Mouse (Mus musculus) natural killer cell, adult 2 months (primary cell): ENCODE measurements around the gene Mms19.
A peak's percentile ranks its signal among the peaks of the same experiment; 100 is the strongest.

Experiments
- DNase-seq, 2 experiments: peaks; one replicate each; pipeline ENCODE4 v3.0.0; 2022; ENCODE audit warnings: low spot score in 2 of 2

The Mms19 gene

DNA sequence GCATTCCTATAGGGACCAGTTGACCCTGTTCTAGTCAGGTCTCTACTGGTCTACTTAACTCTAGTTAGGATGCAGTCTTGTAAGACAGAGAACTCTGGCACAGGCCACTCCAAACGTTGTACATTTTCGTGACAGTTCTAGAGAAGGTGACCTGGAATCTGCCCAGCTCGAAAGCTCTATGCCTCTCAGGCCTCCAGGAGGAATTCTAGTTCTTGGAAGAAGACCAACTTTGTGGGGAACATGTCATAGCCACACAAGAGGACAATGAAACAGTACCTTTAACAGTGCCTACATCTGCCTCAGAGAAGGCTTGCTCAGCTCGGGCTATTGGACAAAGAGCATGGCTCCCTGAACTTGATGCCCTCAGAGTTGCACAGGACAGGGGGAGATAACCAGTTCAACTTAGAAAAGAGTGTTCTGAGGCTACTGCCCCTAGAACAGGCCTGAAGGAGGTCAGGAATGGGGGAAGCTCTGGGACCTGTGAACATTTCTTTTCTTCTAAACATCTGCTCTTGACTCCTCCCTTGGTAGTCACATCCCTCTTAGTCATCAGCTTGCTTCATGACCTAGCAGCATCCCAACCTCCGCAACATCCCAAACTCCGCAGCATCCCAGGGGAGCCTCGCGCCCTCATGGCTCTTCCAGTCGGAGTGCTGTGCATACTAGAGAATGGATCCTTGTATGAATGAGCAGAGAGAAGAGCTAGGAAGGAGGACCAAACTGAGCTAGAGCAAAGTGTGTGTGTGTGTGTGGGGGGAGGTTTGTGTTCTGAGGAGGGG lies 18.0 kb upstream of the Mms19 start:
- no peak for DNase-seq

DNA sequence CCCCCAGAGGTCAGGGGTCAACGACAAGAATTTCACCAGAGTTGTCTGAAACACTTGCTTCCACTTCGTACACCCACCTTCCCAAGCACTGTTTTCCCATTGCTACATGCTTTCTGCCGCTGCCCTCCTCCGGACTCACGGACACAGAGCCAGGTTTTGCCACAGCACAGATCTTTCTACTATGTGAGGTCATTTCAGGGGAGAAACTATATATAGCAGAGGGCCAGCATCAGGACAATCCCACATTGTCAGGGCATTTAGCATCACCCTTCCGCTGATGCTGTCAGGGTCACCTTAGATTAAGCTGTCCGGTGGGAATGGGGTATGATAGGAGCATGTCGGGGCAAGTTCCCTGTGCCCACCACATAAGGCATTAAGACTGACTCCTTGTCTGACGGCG lies 16.1 kb upstream of the Mms19 start:
- no peak for DNase-seq

DNA sequence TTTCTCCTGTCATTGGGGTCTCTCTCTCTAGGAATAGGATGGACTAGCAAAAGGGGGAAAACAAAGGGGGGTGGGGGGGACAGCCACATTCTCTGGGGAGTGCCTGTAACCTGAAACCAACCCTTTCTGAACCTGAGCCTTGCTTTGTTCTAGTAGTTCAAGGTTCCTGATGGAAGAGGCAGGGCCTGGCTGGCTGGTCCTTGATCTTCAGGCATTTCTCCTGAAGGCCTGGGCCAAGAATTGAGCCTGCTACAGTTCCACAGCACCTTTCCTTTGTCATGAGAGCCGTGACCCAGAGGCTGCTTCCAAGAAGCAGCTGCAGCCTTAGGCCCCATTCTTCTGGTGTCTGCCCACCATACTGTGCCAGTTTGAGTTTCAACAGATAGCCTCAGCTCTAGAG lies 14.5 kb upstream of the Mms19 start:
- no peak for DNase-seq

DNA sequence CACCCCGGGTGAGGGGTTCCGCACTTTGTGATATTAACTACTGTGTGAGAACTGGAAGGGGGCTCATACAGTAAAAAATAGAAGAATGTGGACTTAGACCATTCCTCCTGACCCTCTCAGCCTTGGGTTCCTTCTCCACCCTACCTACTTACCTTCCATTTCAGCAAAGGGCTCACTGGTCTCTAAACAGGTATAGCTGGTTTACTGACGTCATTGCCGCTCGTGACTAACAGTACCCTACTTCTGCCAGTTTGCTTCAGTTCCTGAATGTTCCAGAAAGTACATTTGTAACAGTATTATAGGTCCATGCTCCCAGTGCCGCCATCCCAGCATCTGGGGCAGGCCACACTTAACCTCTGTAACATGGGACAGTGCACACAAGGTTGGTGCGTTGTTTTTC lies 13.1 kb upstream of the Mms19 start:
- no peak for DNase-seq

DNA sequence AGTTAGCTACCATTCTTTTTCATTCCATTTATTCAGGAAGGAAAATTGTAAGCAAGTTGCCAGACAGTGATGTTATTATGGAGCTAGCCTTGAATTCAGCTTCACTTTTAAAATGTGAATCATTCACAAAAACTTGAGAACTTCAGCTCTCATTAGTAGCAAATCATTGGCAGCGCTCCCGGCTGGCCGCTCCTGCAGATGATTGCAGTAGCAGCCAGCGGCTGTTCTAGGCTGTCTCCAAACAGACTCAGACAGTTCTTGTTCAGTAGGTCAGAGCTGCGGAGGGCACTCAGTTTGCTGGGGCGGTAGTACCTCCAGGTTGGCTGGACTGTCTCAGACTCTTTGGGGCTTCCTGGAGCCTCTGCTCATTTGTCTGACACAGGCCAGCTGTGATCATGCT lies 12.5 kb upstream of the Mms19 start:
- no peak for DNase-seq

DNA sequence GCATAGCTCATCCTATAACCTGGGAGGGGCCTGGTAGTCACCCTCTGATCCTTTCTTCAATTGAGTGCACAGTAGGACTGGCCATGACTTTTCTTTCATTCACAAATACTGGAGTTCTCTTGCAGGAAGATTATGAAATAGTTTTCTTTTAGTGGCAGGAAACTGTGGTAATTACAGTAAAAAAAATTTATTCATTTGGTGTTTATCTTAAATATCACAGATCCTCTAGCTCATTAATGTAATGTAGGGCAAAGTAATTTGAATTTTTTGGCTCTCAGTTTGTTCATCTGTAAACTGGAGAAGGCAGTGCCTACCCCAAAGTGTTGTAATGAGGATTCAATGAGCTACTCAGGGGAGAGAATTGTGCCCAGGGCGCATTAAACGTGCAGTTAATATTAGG lies 12.0 kb upstream of the Mms19 start:
- DNase-seq = no peak

DNA sequence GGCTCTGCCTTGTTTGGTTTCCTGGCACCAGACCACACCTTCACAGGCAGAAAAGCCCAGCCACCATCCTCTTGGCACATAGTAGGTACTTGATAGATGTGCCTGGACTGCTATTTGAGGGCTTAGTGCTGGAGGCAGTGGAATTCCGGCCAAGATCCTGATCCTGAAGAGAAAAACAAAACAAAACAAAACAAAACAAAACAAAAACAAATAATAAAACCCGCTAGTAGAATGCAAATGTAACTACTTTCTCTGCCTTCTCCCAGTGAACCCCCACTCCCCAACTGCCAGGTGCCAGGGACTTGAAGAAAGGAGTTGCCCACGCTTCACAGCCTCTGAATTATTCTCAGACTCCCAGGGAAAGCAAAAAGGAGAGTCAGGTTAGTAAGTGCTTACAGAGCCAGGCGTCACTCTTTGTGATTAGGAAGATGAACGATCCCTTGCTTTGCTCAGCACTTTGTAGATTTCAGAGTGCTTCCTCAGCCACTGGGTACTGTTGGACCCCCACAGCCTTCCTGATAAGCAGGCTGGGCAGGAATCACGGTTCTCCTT lies 11.0 kb upstream of the Mms19 start:
- no peak for DNase-seq

DNA sequence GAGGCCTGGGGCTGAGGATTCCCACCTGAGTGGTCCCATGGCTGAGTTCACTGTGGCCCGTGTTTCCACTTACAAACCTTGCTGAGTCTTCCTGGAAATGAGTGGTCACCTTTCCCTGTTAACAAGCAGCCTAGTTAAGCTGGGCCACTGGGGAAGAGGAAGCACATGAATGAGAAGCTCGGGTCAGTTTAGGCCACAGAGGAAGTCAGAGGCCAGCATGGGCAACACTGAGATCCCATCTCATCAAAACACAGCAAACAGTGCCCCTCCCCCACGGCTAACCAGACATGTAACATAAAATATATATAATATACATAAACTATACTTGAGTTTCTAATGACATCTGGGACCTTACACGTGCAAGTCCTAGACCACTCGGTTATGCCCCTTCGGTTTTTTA lies 8.9 kb upstream of the Mms19 start:
- DNase-seq = no peak

DNA sequence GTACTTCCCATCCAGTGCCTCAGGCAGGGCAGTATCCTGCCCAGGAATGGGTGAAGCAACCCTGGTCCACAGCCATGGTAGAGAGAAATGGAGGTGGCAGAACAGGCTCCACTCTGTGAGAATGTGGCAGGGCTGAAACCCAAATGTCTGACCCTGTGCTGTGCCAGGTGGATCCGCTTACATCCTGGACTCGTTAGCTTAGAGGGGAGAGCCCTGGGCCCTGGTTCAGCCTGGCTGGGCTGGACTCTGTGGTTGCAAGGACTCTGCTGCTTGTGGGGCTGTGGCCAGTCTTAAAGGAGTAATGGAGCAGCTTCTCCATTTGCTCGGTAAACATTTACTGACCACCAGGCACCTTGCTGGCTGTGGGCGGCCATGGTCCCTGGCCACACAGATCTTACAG lies 6.2 kb upstream of the Mms19 start:
- no peak for DNase-seq

DNA sequence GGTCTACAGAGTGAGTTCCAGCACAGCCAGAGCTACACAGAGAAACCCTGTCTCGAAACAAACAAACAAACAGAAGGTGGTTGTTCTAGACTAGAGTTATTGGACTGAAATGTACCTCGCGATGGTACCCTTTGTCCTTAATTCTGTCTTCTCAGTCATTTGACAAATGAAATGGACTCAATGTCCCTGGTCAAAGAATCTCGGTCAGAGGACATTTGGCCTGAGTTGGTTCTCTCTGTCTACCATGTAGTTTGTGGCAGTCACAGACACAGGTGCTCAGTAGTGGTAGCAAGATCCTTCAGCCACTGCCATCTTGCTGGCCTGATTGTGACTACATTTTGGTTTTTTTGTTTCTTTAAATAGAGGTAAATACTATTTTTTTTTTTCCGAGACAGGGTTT lies 5.0 kb upstream of the Mms19 start:
- DNase-seq = no peak

DNA sequence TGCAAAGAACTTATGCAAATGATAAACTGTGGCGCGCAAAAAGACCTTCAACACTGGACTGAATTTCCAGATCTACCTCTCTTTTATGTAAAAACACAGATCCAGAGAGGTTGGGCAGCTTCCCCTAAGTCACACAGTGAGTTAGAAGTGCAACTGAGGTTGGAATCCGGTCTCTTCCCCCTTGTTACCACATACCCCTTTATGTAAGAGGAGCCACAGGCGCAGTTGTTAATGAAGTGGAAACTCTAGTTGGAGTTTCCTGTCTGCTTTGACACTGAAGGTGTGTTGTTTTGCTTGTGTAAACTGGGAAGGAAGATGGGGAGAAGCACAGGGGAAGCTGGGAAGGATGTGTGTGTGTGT lies 1.8 kb upstream of the Mms19 start:
- no peak for DNase-seq

DNA sequence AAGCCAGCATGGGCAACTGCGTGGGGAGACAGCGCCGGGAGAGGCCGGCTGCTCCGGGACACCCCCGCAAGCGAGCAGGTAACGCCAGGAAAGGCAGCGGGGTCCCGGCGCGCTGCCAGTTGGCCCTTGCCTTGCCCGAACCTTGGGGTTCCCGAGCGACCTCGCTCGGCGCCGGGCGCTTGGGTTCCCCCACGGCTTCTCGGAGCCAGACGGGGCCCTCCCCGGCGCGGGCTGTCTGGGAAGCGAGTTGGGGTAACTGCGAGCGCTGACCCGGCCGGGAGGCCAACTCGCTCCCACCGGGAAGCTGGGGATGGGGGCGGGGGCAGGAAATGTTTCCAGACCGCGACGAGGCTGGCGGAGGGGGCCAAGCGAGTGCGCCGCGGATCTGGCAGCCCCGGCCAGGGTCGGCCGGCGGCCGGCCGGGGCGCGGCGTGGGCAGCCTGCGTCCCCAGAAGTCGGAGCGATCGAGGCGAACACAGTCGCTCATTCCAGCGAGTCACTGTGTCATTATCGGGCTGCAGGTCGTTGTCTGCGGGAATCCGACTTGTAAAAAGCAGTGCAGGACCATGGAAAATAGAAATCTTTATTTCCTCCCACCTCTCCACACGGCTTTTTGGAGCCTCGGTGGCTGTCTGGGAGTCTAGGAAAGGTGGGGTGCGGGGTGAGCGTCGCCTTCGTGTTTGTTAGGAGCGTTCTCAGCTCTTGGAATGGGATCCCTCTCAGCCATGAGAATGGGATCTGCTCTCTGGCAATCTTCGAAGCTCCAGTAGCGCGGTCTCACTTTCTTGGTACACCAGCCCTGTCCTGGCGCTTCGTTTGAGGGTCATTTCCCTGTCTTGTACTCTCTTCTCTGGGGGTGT lies 1.2 kb upstream of the Mms19 start:
- peak; percentile 22 to 23 for DNase-seq

DNA sequence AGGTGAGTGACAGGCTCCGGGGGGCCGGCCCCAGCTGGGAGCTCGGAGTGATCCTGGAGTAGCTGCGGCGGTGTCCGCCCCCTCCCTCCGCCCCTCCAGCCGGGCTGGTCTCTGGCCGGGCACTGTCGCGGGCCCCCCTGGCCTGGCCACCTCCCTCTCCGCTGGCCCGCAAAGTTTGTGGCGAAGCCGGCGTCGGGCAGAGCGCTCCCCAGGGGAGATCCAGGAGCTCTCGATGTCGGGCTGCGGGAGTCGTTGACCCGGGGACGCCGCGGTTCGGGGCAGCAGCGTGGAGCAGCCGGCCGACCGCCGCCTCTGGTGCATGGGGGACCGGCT lies 604 bp upstream of the Mms19 start, which contains the start of gene Ubtd1:
Ubtd1 (plus strand) TSS at position 169 of the 333 bp plus-strand sequence.
- DNase-seq = no peak

DNA sequence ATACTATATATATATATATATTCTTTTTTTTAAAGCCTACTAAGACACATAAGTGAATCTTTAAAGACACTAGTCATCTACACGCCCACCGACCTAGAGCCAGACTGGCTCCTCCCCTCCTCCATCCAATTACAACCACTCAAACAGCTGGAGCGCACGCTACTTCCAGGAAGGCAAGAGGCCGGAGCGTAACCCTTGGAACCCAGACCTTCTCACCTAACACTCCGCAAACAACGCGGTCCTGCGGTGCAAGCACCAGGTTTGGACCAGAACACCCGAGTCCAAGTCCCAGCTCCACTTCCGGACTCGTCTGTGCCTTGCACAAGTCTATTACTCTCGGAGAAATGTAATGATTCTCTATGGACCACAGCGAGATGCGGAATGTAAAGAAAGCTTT lies 537 bp downstream of the Mms19 start:
- no peak for DNase-seq

DNA sequence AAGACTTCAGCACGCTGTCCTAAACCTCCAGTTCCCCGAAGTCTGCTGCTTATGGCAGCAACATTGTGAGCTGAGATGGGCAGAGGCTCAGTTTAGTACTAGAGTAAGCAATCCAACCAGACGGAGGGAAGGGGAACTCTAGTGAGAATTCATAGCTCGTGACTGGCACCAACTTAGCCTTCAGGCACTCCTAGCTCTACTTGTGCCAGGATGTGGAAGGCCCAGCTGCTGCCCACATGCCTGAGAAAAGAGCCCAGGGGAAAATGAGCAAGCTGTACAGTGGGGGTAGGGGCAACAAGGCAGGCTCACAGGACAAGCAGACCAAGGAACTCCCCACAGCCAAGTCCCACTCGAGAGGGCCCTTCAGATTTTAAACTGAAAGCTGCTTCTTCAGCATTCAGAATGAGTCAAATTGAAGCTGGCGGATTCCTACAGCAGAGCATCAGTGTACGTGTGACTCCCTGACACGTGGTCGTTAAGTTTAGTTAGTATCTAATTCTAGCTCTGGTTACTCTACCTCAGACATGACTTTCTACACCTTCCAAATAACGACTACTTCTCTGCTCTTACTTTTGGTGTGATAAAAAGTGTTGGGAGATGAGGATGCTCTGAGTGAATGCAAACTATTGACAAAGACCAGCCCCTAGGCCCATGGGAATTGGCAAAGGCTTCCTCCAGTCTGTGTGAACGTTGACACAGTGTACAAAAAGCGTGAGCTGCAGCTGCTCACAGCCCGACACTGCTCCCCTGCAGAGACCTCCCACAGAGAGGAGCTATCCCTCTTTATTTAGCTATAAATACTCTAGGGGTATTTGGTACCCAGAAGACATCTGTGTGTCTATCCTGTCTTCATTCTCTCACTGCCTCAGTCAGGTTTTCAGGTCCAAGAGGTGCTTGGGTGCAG lies 6.8 kb downstream of the Mms19 start:
- no peak for DNase-seq

DNA sequence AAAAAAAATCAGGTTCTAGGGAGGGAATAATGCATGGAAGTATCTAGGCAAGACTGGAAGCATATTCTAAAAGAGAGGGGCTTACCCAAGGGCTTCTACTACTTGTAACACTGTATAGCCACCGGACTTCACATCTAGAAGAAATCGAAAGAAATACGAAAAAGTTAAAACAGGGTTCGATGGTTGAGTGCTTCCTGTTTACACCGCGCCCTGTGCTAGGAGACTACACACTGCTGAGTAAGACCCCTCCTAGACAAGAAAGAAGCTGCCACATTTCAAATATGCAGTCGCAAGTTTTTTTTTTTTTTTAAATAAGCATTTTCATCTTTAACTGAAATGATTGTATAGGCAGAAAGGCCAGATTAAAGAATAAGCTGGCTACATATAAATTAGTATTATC lies 11.3 kb downstream of the Mms19 start:
- no peak for DNase-seq

DNA sequence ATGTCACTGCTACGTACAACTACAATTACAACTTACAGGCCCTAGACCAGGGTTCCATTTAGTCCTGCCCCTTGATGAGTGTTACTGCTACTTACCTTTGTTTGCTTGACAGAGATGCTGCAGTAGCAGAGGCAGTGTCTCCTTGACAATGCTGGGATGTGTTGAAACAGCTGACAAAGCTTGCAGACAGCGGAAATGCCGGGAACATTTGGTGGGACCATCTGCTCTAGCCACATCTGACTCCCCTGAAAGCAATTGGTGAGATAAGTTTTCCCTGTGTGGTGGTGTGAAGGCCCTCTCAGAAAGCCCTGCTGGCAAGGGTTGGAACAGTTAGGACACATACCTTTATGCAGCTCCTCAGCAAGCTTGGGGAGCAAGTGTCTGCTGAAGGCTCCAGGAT lies 27.4 kb downstream of the Mms19 start:
- no peak for DNase-seq

DNA sequence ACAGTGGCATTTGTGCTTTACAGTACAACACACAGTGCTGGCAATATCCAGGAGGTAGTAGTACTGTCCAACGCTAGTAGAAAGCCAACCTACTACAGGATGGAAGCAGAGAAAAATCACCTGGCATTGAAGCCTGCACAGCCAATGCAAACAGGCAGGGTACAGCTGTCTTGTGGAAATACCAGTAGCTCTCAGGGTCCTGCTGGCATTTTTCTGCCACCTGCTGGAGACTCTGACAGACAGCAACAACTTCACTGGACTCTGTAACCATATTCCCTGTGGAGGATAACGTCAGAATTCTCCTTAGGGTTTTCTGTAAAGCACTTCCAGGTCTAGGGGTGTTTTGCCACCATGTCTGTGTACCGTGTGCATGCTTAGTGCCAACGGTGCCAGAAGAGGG lies 28.7 kb downstream of the Mms19 start:
- DNase-seq = no peak

DNA sequence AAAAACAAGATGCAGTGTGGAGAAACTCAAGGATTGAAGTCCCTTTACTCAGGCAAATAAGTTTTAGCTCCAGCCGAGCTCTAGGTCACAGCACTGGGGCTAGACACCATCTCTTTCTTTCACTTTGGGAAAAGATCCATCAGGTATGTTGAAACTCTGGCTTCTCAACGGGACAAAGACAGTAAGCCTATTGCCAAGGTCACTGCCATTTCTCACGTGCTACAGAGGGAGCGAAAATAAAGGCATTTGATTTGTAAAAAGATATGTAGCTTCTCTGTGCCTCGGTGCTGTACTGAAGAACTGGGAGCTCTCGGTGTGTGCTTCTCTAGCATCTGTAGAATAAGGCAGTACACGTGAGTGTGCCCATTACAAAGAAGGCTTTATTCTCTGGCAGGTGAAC lies 37.1 kb downstream of the Mms19 start:
- no peak for DNase-seq

DNA sequence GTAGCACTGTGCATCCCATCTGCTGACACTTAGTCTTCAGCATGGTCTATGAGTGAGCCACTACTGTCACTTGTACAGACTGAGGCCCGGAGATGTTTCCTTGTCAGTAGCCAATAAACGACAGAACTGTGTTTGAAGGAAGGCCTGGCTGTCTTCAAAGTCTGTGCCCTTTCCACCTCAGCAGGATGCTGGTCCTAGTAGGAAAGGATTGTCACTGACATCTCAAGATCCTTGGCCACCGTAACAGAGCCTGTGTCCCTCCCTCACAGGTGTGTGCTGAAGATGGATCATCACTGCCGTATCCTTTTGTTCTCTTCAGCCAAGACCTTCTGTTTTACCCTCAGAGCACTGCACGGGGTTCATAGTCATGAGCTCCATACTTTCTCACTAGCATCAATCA lies 42.4 kb downstream of the Mms19 start:
- DNase-seq = no peak

DNA sequence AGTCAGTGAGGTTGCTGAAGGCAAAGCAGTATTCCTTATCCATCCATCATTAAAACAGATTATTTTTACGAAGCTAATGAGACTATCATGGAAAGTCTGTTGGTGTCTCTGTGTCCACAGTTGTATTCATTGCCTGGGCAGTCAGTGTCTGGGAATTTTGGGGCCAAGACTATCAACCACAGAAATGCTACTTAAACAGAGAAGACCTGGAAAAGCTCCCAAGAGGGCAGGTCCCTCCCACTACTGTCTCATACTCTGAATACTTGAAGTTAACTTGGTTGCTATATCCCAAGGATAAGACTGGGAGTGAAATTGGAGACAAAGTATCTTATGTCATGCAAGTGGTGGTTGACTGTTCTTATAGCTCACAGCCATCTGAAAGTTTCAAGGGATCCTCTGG lies 45.0 kb downstream of the Mms19 start:
- DNase-seq = no peak

DNA sequence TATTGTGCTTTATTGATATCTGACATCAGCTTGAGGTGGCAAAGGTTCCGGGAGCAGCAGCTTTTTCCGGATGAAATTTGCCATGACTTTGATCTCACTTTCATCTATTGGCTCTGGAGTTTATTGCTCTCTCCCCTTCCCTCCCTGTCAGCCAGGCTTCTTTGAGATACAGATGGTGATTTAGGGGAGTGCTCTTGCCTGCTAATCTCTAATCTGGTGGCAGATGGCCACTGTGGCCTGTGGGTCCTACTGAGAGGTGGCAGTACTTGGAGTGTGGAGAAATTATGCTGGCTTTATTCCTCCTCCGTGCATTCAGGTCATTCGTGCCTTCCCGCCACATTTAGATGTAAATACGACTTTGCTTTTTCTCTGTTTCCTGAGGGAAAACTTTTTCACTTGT lies 46.8 kb downstream of the Mms19 start:
- no peak for DNase-seq
